Mouse (Mus musculus) intestine, postnatal 0 days (tissue): ENCODE measurements around the gene Susd3. TPM values are rescaled to one million over a fixed set of nuclear protein-coding genes. Genes with fewer than 3 reads are reported as not detected.

ENCODE experiments used
- ATAC-seq: fragments of 200-750 bp; cut with Nextera tagmentation; 2 replicates; pipeline ENCODE4 v1.8.0; 2017; ENCODE audit warnings: mild to moderate bottlenecking, moderate TSS enrichment, moderate library complexity
- H3K27ac ChIP-seq: fragments of 300-500 bp; sonication (generic); 2 replicates; pipeline ENCODE4 v1.5.1; 2014; ENCODE audit warnings: mild to moderate bottlenecking, low read depth, low read length, moderate library complexity
- H3K27me3 ChIP-seq: fragments of 300-500 bp; sonication (generic); replicated peaks from 2 replicates; pipeline ENCODE4 v1.6.1; 2014; ENCODE audit warnings: low read length, mixed read lengths; ENCODE audit not compliant: control insufficient read depth, insufficient read depth
- H3K36me3 ChIP-seq: fragments of 300-500 bp; sonication (generic); 2 replicates; pipeline ENCODE4 v1.6.1; 2014; ENCODE audit warnings: mild to moderate bottlenecking, moderate library complexity; ENCODE audit not compliant: control insufficient read depth, insufficient read depth
- H3K4me1 ChIP-seq: fragments of 300-500 bp; sonication (generic); replicated peaks from 2 replicates; pipeline ENCODE4 v1.6.1; 2014; ENCODE audit warnings: antibody characterized with exemption, low read length, mixed read lengths; ENCODE audit not compliant: control insufficient read depth, insufficient read depth
- H3K4me2 ChIP-seq: fragments of 300-500 bp; sonication (generic); replicated peaks from 2 replicates; pipeline ENCODE4 v1.6.1; 2014; ENCODE audit warnings: low read depth, mild to moderate bottlenecking, moderate library complexity
- H3K4me3 ChIP-seq: fragments of 300-500 bp; sonication (generic); 2 replicates; pipeline ENCODE4 v1.5.1; 2014; ENCODE audit warnings: low read depth, low read length
- H3K9ac ChIP-seq: fragments of 300-500 bp; sonication (generic); 2 replicates; pipeline ENCODE4 v1.6.1; 2014; ENCODE audit warnings: mild to moderate bottlenecking, low read depth, low read length
- H3K9me3 ChIP-seq: fragments of 300-500 bp; sonication (generic); 2 replicates; pipeline ENCODE4 v1.6.1; 2016; ENCODE audit warnings: mixed run types; ENCODE audit not compliant: control insufficient read depth
- CTCF ChIP-seq: sonication (generic); IDR thresholded peaks from 2 replicates; pipeline ENCODE4 v1.5.1; 2016; ENCODE audit warnings: low read depth, mild to moderate bottlenecking, control low read depth, antibody characterized with exemption, moderate library complexity
- WGBS: fragments of 180-500 bp; shearing (Covaris S2); extraction: QIAGEN DNeasy Blood & Tissue Kit; methylation state at CpG from one replicate; pipeline ENCODE4 v1.1.7; 2014; 5-methylcytosine and 5-hydroxymethylcytosine counted together
- polyA plus RNA-seq: library from polyadenylated mRNA; unstranded; fragments of >200 nt; fragmentation: Nextera tagmentation; extraction: Ambion mirVana; gene quantifications from 2 replicates; pipeline ENCODE4 v1.2.1, GENCODE M21; 2015

Susd3 gene
- polyA plus RNA-seq, 1 experiment from 2014 or later, result 1.3 TPM

GRCm38 (mm10) chr13:49247740-49248466 lies 603 bp downstream of the Susd3 start:
- H3K9ac ChIP-seq, result peak overlapping the region; percentile 26; the same call in 1 of the 2 replicates

GRCm38 (mm10) chr13:49247232-49247739 lies 1.2 kb downstream of the Susd3 start:
- 45% methylated on average over 12 of the region's 12 CpGs for WGBS
- no peak overlapping the region for H3K27ac ChIP-seq
- ATAC-seq, result no peak

More at GRCm38 (mm10) chr13:49247740-49248466, 603 bp downstream of the Susd3 start:
- no peaks in the 10 kb centered on the region for H3K36me3 ChIP-seq
- peak; percentile 18; the same call in 1 of the 2 replicates for TF ChIP-seq CTCF
- H3K4me3 ChIP-seq, result peak overlapping the region; percentile 45
- peak; percentile 60 for ATAC-seq
- H3K9me3 ChIP-seq, result no peaks in the 10 kb centered on the region
- H3K27ac ChIP-seq, result no peak overlapping the region
- 1% methylated on average over 58 of the region's 58 CpGs for WGBS
- peak overlapping the region; percentile 88 for H3K4me2 ChIP-seq
- 0 out of 2 replicates have a peak, but pooled peaks cover 7% of the 10 kb centered on the region for H3K4me1 ChIP-seq
- peaks cover 14% of the 10 kb centered on the region; the same call in 1 of the 2 replicates for H3K27me3 ChIP-seq

GRCm38 (mm10) chr13:49246626-49247025 lies 1.9 kb downstream of the Susd3 start:
- H3K4me2 ChIP-seq, result no peak overlapping the region

More at GRCm38 (mm10) chr13:49247232-49247739, 1.2 kb downstream of the Susd3 start:
- H3K27me3 ChIP-seq, result peaks cover 14% of the 10 kb centered on the region; the same call in 1 of the 2 replicates
- H3K36me3 ChIP-seq, result no peaks in the 10 kb centered on the region
- 0 out of 2 replicates have a peak overlapping the region, but pooled peaks have one; percentile 26 for H3K9ac ChIP-seq
- no peak for TF ChIP-seq CTCF
- peak overlapping the region; percentile 45 for H3K4me3 ChIP-seq
- peak overlapping the region; percentile 88 for H3K4me2 ChIP-seq
- 0 out of 2 replicates have a peak, but pooled peaks cover 7% of the 10 kb centered on the region for H3K4me1 ChIP-seq
- H3K9me3 ChIP-seq, result no peaks in the 10 kb centered on the region

GRCm38 (mm10) chr13:49246011-49246410 lies 2.5 kb downstream of the Susd3 start:
- Histone ChIP-seq H3K36me3 (no peaks in the 10 kb centered on the region), H3K4me1 (0 out of 2 replicates have a peak, but pooled peaks cover 7% of the 10 kb centered on the region), H3K4me3 (no peak overlapping the region), H3K27ac (no peak overlapping the region), H3K27me3 (peaks cover 14% of the 10 kb centered on the region; the same call in 1 of the 2 replicates), H3K9me3 (no peaks in the 10 kb centered on the region), H3K4me2 (no peak overlapping the region), H3K9ac (no peak overlapping the region)
- ATAC-seq, result no peak
- no peak for TF ChIP-seq CTCF
- 81% methylated on average over 3 of the region's 3 CpGs for WGBS

More at GRCm38 (mm10) chr13:49246626-49247025, 1.9 kb downstream of the Susd3 start:
- no peak overlapping the region for H3K27ac ChIP-seq
- ATAC-seq, result no peak
- 0 out of 2 replicates have a peak, but pooled peaks cover 7% of the 10 kb centered on the region for H3K4me1 ChIP-seq
- no peak for TF ChIP-seq CTCF
- no peaks in the 10 kb centered on the region for H3K9me3 ChIP-seq
- no peaks in the 10 kb centered on the region for H3K36me3 ChIP-seq
- H3K4me3 ChIP-seq, result no peak overlapping the region
- no peak overlapping the region for H3K9ac ChIP-seq
- peaks cover 14% of the 10 kb centered on the region; the same call in 1 of the 2 replicates for H3K27me3 ChIP-seq
- 82% methylated on average over 2 of the region's 2 CpGs for WGBS

GRCm38 (mm10) chr13:49245251-49245650 lies 3.3 kb downstream of the Susd3 start:
- no peak overlapping the region for H3K4me3 ChIP-seq
- no peak for ATAC-seq
- no peak overlapping the region for H3K9ac ChIP-seq
- H3K27me3 ChIP-seq, result peaks cover 14% of the 10 kb centered on the region; the same call in 1 of the 2 replicates
- TF ChIP-seq CTCF, result no peak
- no peak overlapping the region for H3K4me2 ChIP-seq
- H3K4me1 ChIP-seq, result 0 out of 2 replicates have a peak, but pooled peaks cover 7% of the 10 kb centered on the region
- H3K9me3 ChIP-seq, result no peaks in the 10 kb centered on the region
- WGBS, result 56% methylated on average over 4 of the region's 4 CpGs
- no peaks in the 10 kb centered on the region for H3K36me3 ChIP-seq
- H3K27ac ChIP-seq, result no peak overlapping the region

GRCm38 (mm10) chr13:49243492-49243891 lies 5.0 kb downstream of the Susd3 start:
- no peaks in the 10 kb centered on the region for H3K9me3 ChIP-seq
- ATAC-seq, result no peak
- no peak overlapping the region for H3K9ac ChIP-seq
- TF ChIP-seq CTCF, result no peak
- 96% methylated on average over 2 of the region's 2 CpGs for WGBS
- no peak overlapping the region for H3K4me3 ChIP-seq
- H3K27me3 ChIP-seq, result peaks cover 14% of the 10 kb centered on the region; the same call in 1 of the 2 replicates
- no peak overlapping the region for H3K4me2 ChIP-seq
- H3K27ac ChIP-seq, result no peak overlapping the region
- no peaks in the 10 kb centered on the region for H3K36me3 ChIP-seq
- H3K4me1 ChIP-seq, result 0 out of 2 replicates have a peak, but pooled peaks cover 7% of the 10 kb centered on the region
